Mouse (Mus musculus) heart, postnatal 0 days (tissue): ENCODE measurements around the gene Cpa5.
A peak's percentile ranks its signal among the peaks of the same experiment; 100 is the strongest.

Experiments
- CTCF ChIP-seq: IDR thresholded peaks from 2 replicates; pipeline ENCODE4 v1.5.1; 2016; ENCODE audit warnings: antibody characterized with exemption, control low read depth, low read depth
- EP300 ChIP-seq: IDR thresholded peaks from 2 replicates; pipeline ENCODE4 v1.6.1; 2016; ENCODE audit warnings: antibody characterized with exemption, low read depth

DNA sequence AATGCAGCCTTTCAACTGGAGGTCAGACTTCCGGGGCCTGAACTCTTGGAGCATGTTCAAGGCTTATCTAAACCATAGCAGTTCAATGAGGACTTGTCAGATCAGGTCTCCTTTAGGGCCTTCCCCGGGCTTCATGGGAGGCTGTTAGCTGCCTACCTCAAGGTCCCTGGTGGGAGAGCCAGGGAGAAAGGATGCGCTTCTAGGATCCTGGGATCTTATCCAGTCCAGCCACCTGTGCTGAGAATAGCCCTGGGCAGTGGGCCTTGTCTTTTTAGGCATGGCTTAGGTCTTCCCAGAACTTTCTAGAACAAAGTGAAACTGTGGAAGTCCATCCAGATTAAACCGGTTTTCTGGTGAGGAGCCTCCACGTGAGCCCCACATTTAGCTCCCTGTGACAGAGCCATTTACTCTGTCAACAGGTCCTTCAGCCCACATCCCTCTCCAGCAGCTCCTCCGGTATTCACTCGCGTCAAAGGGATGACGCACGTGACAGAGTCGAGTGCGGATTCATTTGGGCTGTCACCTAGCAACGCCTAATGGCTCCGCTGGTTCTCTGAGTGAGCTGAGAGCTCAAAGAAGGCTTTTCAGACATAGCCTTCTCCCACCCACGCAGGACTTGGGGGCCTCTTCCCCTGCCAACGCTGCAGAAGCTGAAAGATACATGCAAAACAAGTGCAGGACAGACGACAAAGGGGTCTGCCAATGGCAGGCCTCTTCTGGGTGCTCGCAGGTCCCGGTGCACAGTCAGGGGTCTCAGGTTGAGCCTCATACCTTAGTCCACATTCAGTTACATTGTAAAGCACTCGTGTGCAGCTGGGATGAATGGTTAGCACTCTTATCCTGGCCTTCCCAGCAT is 38.1 kb upstream of the Cpa5 start:
- TF ChIP-seq CTCF (no peak), EP300 (peak; percentile 92)
